14 mouse cellular contexts compared by ENCODE assay signal in the genomic region with DNA sequence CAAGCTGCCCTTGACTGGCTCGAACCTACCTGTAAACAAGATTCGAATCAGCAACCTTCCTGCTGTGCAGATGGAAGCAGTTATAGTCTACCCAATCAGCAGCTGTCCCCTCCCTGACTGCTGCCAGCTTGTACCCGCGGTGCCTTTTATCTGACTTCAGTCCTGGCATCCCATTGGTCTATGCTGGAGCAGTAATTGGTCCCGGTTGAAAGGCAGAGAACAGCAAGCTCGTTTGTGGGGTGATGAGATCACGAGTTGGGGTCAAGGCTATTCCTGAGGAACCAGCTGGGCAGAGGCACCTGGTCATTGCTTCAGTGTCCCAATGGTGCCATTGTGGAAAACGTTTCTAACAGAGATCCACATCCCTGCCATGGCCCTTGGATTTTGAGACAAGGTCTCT. TPM values are rescaled to one million over a fixed set of nuclear protein-coding genes. Genes with fewer than 3 reads are reported as not detected.
A peak's percentile ranks its signal among the peaks of the same experiment; 100 is the strongest.
DNase-seq lines count a peak whose midpoint lies in the region; ATAC-seq and TF ChIP-seq lines count a peak whose summit lies in the region.
"Had no signal": no experiment of that assay in that cellular context is flagged by ENCODE, and none has a peak within 500 bp of the region (broad histone marks: within the 10 kb centered on the region; RNA-seq: fewer than 3 reads in every experiment).

No protein-coding gene starts in this region.

- no peak for TF ChIP-seq POLR2A in CH12.LX (IDR thresholded peaks at IDR 0.05; ENCODE audit: low read depth, low read length)

- in situ Hi-C loops in CH12.LX (cut with MboI; ENCODE audit: low pct_ligation_motif_present, low pct_unique_long_range_greater_than_20kb, low sequenced_read_pairs), result no loop called here

- no peak overlapping the region for H3K4me3 ChIP-seq in hindbrain, embryonic 12.5 days
- H3K4me3 ChIP-seq in hindbrain, embryonic 10.5 days, result no peak overlapping the region
- no peak overlapping the region for H3K4me3 ChIP-seq in CH12.LX (replicated peaks in 1 of 3; ENCODE audit: low read depth in 2 of 3, low read length in 2 of 3, poor library complexity in 1 of 3)
- H3K4me3 ChIP-seq: forebrain, embryonic 10.5 days; liver, embryonic 12.5 days; midbrain, embryonic 10.5 days had no signal

- dilution Hi-C loops in CH12.LX (cut with MboI; ENCODE audit: extremely low pct_ligation_motif_present, extremely low pct_unique_long_range_greater_than_20kb, low sequenced_read_pairs), result no loop called here

- WGBS in hindbrain, embryonic 12.5 days, result 65% methylated on average over 8 of the region's 8 CpGs
- 84% methylated on average over 8 of the region's 8 CpGs for WGBS in hindbrain, embryonic 10.5 days

- H3K27me3 ChIP-seq in hindbrain, embryonic 12.5 days, result no peaks in the 10 kb centered on the region
- H3K27me3 ChIP-seq in hindbrain, embryonic 10.5 days (ENCODE audit: insufficient read depth, poor library complexity, severe bottlenecking), result no peaks in the 10 kb centered on the region
- no peaks in the 10 kb centered on the region for H3K27me3 ChIP-seq in CH12.LX (replicated peaks)
- H3K27me3 ChIP-seq: liver, embryonic 12.5 days had no signal

- H3K9ac ChIP-seq in hindbrain, embryonic 12.5 days, result no peak overlapping the region
- H3K9ac ChIP-seq in CH12.LX (ENCODE audit: insufficient read depth, low read depth), result no peak overlapping the region
- H3K9ac ChIP-seq: liver, embryonic 12.5 days had no signal

- no peak for TF ChIP-seq CTCF in CH12.LX (conservative IDR thresholded peaks at IDR 0.05 in 1 of 2, IDR thresholded peaks at IDR 0.05 in 1 of 2; ENCODE audit: low read depth in 2 of 2, low read length in 2 of 2)

- DNase-seq in adrenal gland, adult (ENCODE audit: inconsistent age in 2 of 2, low spot score in 1 of 2), result peak; percentile 71
- DNase-seq in adrenal gland, adult 8-10 months, result no peak
- DNase-seq in hindbrain, embryonic 10.5 days (ENCODE audit: low spot score), result no peak
- DNase-seq in CH12.LX (ENCODE audit: extremely low read depth), result no peak
- no peak for DNase-seq in left cerebral cortex, adult 9 months (ENCODE audit: low spot score in 2 of 2)
- DNase-seq: kidney, adult 18-20 months; right cerebral cortex, postnatal 25 days had no signal

- H3K79me2 ChIP-seq in CH12.LX (replicated peaks; ENCODE audit: control insufficient read depth, extremely low read depth, insufficient read depth, poor library complexity, severe bottlenecking), result no peaks in the 10 kb centered on the region

- H3K27ac ChIP-seq in hindbrain, embryonic 12.5 days, result peak overlapping the region; percentile 52; the same call in 1 of the 2 replicates
- H3K27ac ChIP-seq in hindbrain, embryonic 10.5 days, result no peak overlapping the region
- H3K27ac ChIP-seq in CH12.LX (ENCODE audit: insufficient read depth, low read depth), result no peak overlapping the region
- H3K27ac ChIP-seq: forebrain, embryonic 10.5 days; liver, embryonic 12.5 days; midbrain, embryonic 10.5 days had no signal

- H3K4me1 ChIP-seq in hindbrain, embryonic 12.5 days, result peaks cover 19% of the 10 kb centered on the region; the same call in 1 of the 2 replicates
- H3K4me1 ChIP-seq in hindbrain, embryonic 10.5 days (replicated peaks), result peaks cover 21% of the 10 kb centered on the region
- H3K4me1 ChIP-seq in CH12.LX (ENCODE audit: control insufficient read depth in 1 of 2, insufficient read depth in 2 of 2), result peaks cover 6 to 15% of the 10 kb centered on the region in 2 experiments

- no peak for TF ChIP-seq EP300 in CH12.LX (IDR thresholded peaks at IDR 0.05; ENCODE audit: low read length)

- H3K4me2 ChIP-seq in hindbrain, embryonic 12.5 days (replicated peaks), result no peak overlapping the region
- H3K4me2 ChIP-seq in CH12.LX (ENCODE audit: insufficient read depth, low read depth, poor library complexity, severe bottlenecking), result peak overlapping the region; percentile 64
- H3K4me2 ChIP-seq: liver, embryonic 12.5 days had no signal

- no peak for TF ChIP-seq RAD21 in CH12.LX (IDR thresholded peaks at IDR 0.05; ENCODE audit: low read depth, low read length)

- ATAC-seq in hindbrain, embryonic 12.5 days (ENCODE audit: low FRiP score), result no peak
- ATAC-seq in megakaryocyte progenitor cell, adult 5-6 weeks (replicated peaks; ENCODE audit: poor library complexity), result peak; percentile 59
- ATAC-seq in frontal cortex, adult (ENCODE audit: low TSS enrichment), result no peak
- ATAC-seq: liver, embryonic 12.5 days had no signal

- no peaks in the 10 kb centered on the region for H3K9me3 ChIP-seq in hindbrain, embryonic 12.5 days (replicated peaks)
- no peaks in the 10 kb centered on the region for H3K9me3 ChIP-seq in hindbrain, embryonic 10.5 days
- no peaks in the 10 kb centered on the region for H3K9me3 ChIP-seq in CH12.LX (replicated peaks; ENCODE audit: low read length)
- H3K9me3 ChIP-seq: forebrain, embryonic 10.5 days; liver, embryonic 12.5 days; midbrain, embryonic 10.5 days had no signal

- H3K36me3 ChIP-seq in hindbrain, embryonic 12.5 days, result no peaks in the 10 kb centered on the region
- H3K36me3 ChIP-seq in hindbrain, embryonic 10.5 days, result no peaks in the 10 kb centered on the region
- no peaks in the 10 kb centered on the region for H3K36me3 ChIP-seq in CH12.LX (replicated peaks in 1 of 2; ENCODE audit: control insufficient read depth in 1 of 2, insufficient read depth in 1 of 2, low read length in 1 of 2)
- H3K36me3 ChIP-seq: forebrain, embryonic 10.5 days; liver, embryonic 12.5 days; midbrain, embryonic 10.5 days had no signal

TF ChIP-seq in CH12.LX, 34 proteins besides CTCF, POLR2A, EP300 and RAD21:
- no peak for TF ChIP-seq MAFK (IDR thresholded peaks at IDR 0.05; ENCODE audit: insufficient replicate concordance, low read length)
- TF ChIP-seq JUND (conservative IDR thresholded peaks at IDR 0.05; ENCODE audit: low read depth, low read length), result no peak
- TF ChIP-seq UBTF (IDR thresholded peaks at IDR 0.05; ENCODE audit: low read depth, low read length), result no peak
- TF ChIP-seq NRF1 (IDR thresholded peaks at IDR 0.05; ENCODE audit: low read depth, low read length), result no peak
- TF ChIP-seq POLR2AphosphoS2 (IDR thresholded peaks at IDR 0.05; ENCODE audit: low read depth, low read length), result no peak
- no peak for TF ChIP-seq BHLHE40 (IDR thresholded peaks at IDR 0.05; ENCODE audit: low read depth, low read length)
- no peak for TF ChIP-seq MXI1 (IDR thresholded peaks at IDR 0.05; ENCODE audit: low read depth, low read length)
- no peak for TF ChIP-seq NELFE (IDR thresholded peaks at IDR 0.05; ENCODE audit: low read depth, low read length)
- TF ChIP-seq JUN (IDR thresholded peaks at IDR 0.05; ENCODE audit: insufficient read depth, low read depth, low read length), result no peak

RNA-seq across cellular contexts. Expression of a gene that starts 33.7 kb away (rescaled TPM):
- total RNA-seq in adrenal gland, adult 8-10 months (2022), result 1 to 10 TPM in 1 of 4 experiments, under 1 TPM in 3; 0.38 to 1.6 (median 0.81) TPM
- polyA plus RNA-seq in hindbrain, embryonic 12.5 days (2016; fragmentation: Nextera tagmentation; extraction: Ambion mirVana), result 7.5 and 7.9 TPM in 2 replicates
- polyA plus RNA-seq in hindbrain, embryonic 10.5 days (2016; fragmentation: Nextera tagmentation; extraction: Ambion mirVana), result 2.9 and 3.2 TPM in 2 replicates
- total RNA-seq in CH12.LX (2012; rRNA removed) (0.81 and 0.88 TPM in 2 replicates), CH12.LX (2014; rRNA removed) (not detected in 2 replicates)
- not detected in 2 replicates for polyA plus RNA-seq in CH12.LX (2012; ENCODE audit: insufficient read length, low read depth)
- total RNA-seq in megakaryocyte progenitor cell, adult 5-6 weeks (2015), result 0.12 TPM in 1 of 2 replicates, not detected in the other
- total RNA-seq in megakaryocyte progenitor cell, adult 5-6 weeks (2017), result not detected in 2 replicates
- total RNA-seq: gastrocnemius, postnatal 14 days had no signal

RNA-seq across cellular contexts. Expression of a gene that starts 34.6 kb away (rescaled TPM):
- total RNA-seq in adrenal gland, adult 8-10 months (2022), result 10 to 100 TPM; 10.1 to 24.2 (median 16.8) TPM
- polyA plus RNA-seq in hindbrain, embryonic 12.5 days (2016; fragmentation: Nextera tagmentation; extraction: Ambion mirVana), result 14.8 and 16.3 TPM in 2 replicates
- polyA plus RNA-seq in hindbrain, embryonic 10.5 days (2016; fragmentation: Nextera tagmentation; extraction: Ambion mirVana), result 6.5 and 8.3 TPM in 2 replicates
- total RNA-seq in CH12.LX (2012; rRNA removed) (4.3 and 5.0 TPM in 2 replicates), CH12.LX (2014; rRNA removed) (0.69 and 1.6 TPM in 2 replicates)
- polyA plus RNA-seq in CH12.LX (2012; ENCODE audit: insufficient read length, low read depth), result 0.71 and 1.3 TPM in 2 replicates
- 0.34 and 0.42 TPM in 2 replicates for total RNA-seq in megakaryocyte progenitor cell, adult 5-6 weeks (2015)
- total RNA-seq in megakaryocyte progenitor cell, adult 5-6 weeks (2017), result 0.71 and 1.3 TPM in 2 replicates

Comparison
In these comparisons a context has a peak if more than half of its experiments do, and no peak if none do; other contexts are left out.
1. DNase-seq: peak in adrenal gland, adult (2 of 2); none in adrenal gland, adult 8-10 months (single experiment), hindbrain, embryonic 10.5 days (single experiment), CH12.LX (single experiment) and left cerebral cortex, adult 9 months (0 of 2).